Mouse (Mus musculus): ENCODE measurements around the gene Rusc2. TPM values are rescaled to one million over a fixed set of nuclear protein-coding genes. Genes with fewer than 3 reads are reported as not detected.

Rusc2 gene
- polyA plus RNA-seq, 1 experiment from 2014 or later, result 1.4 TPM

GRCm38 (mm10) chr4:43424072-43424471 is 42.3 kb downstream of the Rusc2 start:
- Histone ChIP-seq H3K4me1 (replicated peaks; ENCODE audit: control insufficient read depth, insufficient read depth, low read length) (peaks cover 6% of the 10 kb centered on the region), H3K9me3 (ENCODE audit: control insufficient read depth, low read length) (no peaks in the 10 kb centered on the region), H3K4me3 (ENCODE audit: low read depth, low read length) (no peak overlapping the region), H3K27ac (ENCODE audit: low read depth, low read length) (no peak overlapping the region), H3K9ac (ENCODE audit: low read depth, low read length) (no peak overlapping the region), H3K36me3 (ENCODE audit: control insufficient read depth, insufficient read depth, low read length) (0 out of 2 replicates have a peak, but pooled peaks cover 6% of the 10 kb centered on the region), H3K27me3 (replicated peaks; ENCODE audit: control insufficient read depth, insufficient read depth, low read length) (peaks cover 56% of the 10 kb centered on the region), H3K4me2 (no peak overlapping the region)
- DNase-seq (ENCODE audit: low spot score) (no peak), ATAC-seq (replicated peaks; ENCODE audit: low FRiP score) (no peak)
- 62% methylated on average over 9 of the region's 9 CpGs for WGBS

GRCm38 (mm10) chr4:43425197-43425596 is 43.4 kb downstream of the Rusc2 start:
- H3K27me3 ChIP-seq (replicated peaks; ENCODE audit: control insufficient read depth, insufficient read depth, low read length), result peaks cover 64% of the 10 kb centered on the region

GRCm38 (mm10) chr4:43425648-43426380 is 44.0 kb downstream of the Rusc2 start:
- peak overlapping the region; percentile 33 for H3K4me3 ChIP-seq (ENCODE audit: low read depth, low read length)
- peak overlapping the region; percentile 61 for H3K4me2 ChIP-seq
- H3K27ac ChIP-seq (ENCODE audit: low read depth, low read length), result no peak overlapping the region
- H3K36me3 ChIP-seq (ENCODE audit: control insufficient read depth, insufficient read depth, low read length), result 0 out of 2 replicates have a peak, but pooled peaks cover 6% of the 10 kb centered on the region
- peaks cover 64% of the 10 kb centered on the region for H3K27me3 ChIP-seq (replicated peaks; ENCODE audit: control insufficient read depth, insufficient read depth, low read length)
- 19% methylated on average over 31 of the region's 31 CpGs for WGBS
- peak overlapping the region; percentile 39; the same call in 1 of the 2 replicates for H3K9ac ChIP-seq (ENCODE audit: low read depth, low read length)
- DNase-seq (ENCODE audit: low spot score), result no peak
- H3K9me3 ChIP-seq (ENCODE audit: control insufficient read depth, low read length), result no peaks in the 10 kb centered on the region
- H3K4me1 ChIP-seq (replicated peaks; ENCODE audit: control insufficient read depth, insufficient read depth, low read length), result peaks cover 6% of the 10 kb centered on the region
- no peak for ATAC-seq (replicated peaks; ENCODE audit: low FRiP score)

More at GRCm38 (mm10) chr4:43425197-43425596, 43.4 kb downstream of the Rusc2 start:
- Histone ChIP-seq H3K27ac (ENCODE audit: low read depth, low read length) (no peak overlapping the region), H3K4me1 (replicated peaks; ENCODE audit: control insufficient read depth, insufficient read depth, low read length) (peaks cover 6% of the 10 kb centered on the region), H3K9me3 (ENCODE audit: control insufficient read depth, low read length) (no peaks in the 10 kb centered on the region), H3K4me2 (peak overlapping the region; percentile 61), H3K9ac (ENCODE audit: low read depth, low read length) (peak overlapping the region; percentile 39; the same call in 1 of the 2 replicates), H3K4me3 (ENCODE audit: low read depth, low read length) (peak overlapping the region; percentile 33), H3K36me3 (ENCODE audit: control insufficient read depth, insufficient read depth, low read length) (0 out of 2 replicates have a peak, but pooled peaks cover 6% of the 10 kb centered on the region)
- DNase-seq (ENCODE audit: low spot score) (no peak), ATAC-seq (replicated peaks; ENCODE audit: low FRiP score) (no peak)
- 21% methylated on average over 14 of the region's 14 CpGs for WGBS

- Histone ChIP-seq H3K27ac (ENCODE audit: low read depth, low read length) (no peak overlapping the region), H3K9me3 (ENCODE audit: control insufficient read depth, low read length) (no peaks in the 10 kb centered on the region), H3K4me2 (no peak overlapping the region), H3K9ac (ENCODE audit: low read depth, low read length) (no peak overlapping the region), H3K4me1 (replicated peaks; ENCODE audit: control insufficient read depth, insufficient read depth, low read length) (peaks cover 6% of the 10 kb centered on the region), H3K36me3 (ENCODE audit: control insufficient read depth, insufficient read depth, low read length) (0 out of 2 replicates have a peak, but pooled peaks cover 6% of the 10 kb centered on the region), H3K4me3 (ENCODE audit: low read depth, low read length) (no peak overlapping the region), H3K27me3 (replicated peaks; ENCODE audit: control insufficient read depth, insufficient read depth, low read length) (peaks cover 64% of the 10 kb centered on the region)
- no peak for DNase-seq (ENCODE audit: low spot score)
- WGBS, result 49% methylated on average over 10 of the region's 10 CpGs
- no peak for ATAC-seq (replicated peaks; ENCODE audit: low FRiP score)
Measured at GRCm38 (mm10) chr4:43426487-43426886, 44.7 kb downstream of the Rusc2 start.

- Histone ChIP-seq H3K36me3 (ENCODE audit: control insufficient read depth, insufficient read depth, low read length) (0 out of 2 replicates have a peak, but pooled peaks cover 2% of the 10 kb centered on the region), H3K4me2 (no peak overlapping the region), H3K27ac (ENCODE audit: low read depth, low read length) (no peak overlapping the region), H3K9me3 (ENCODE audit: control insufficient read depth, low read length) (no peaks in the 10 kb centered on the region), H3K27me3 (replicated peaks; ENCODE audit: control insufficient read depth, insufficient read depth, low read length) (peaks cover 64% of the 10 kb centered on the region), H3K9ac (ENCODE audit: low read depth, low read length) (no peak overlapping the region), H3K4me1 (replicated peaks; ENCODE audit: control insufficient read depth, insufficient read depth, low read length) (peaks cover 6% of the 10 kb centered on the region), H3K4me3 (ENCODE audit: low read depth, low read length) (no peak overlapping the region)
- DNase-seq (ENCODE audit: low spot score) (no peak), ATAC-seq (replicated peaks; ENCODE audit: low FRiP score) (no peak)
- 19% methylated on average over 23 of the region's 23 CpGs for WGBS
Measured at GRCm38 (mm10) chr4:43427501-43428179, 45.9 kb downstream of the Rusc2 start.

- Histone ChIP-seq H3K9ac (ENCODE audit: low read depth, low read length) (no peak overlapping the region), H3K4me1 (replicated peaks; ENCODE audit: control insufficient read depth, insufficient read depth, low read length) (peaks cover 6% of the 10 kb centered on the region), H3K4me3 (ENCODE audit: low read depth, low read length) (no peak overlapping the region), H3K9me3 (ENCODE audit: control insufficient read depth, low read length) (no peaks in the 10 kb centered on the region), H3K4me2 (no peak overlapping the region), H3K27ac (ENCODE audit: low read depth, low read length) (no peak overlapping the region), H3K36me3 (ENCODE audit: control insufficient read depth, insufficient read depth, low read length) (no peaks in the 10 kb centered on the region), H3K27me3 (replicated peaks; ENCODE audit: control insufficient read depth, insufficient read depth, low read length) (peaks cover 63% of the 10 kb centered on the region)
- 35% methylated on average over 16 of the region's 16 CpGs for WGBS
- ATAC-seq (replicated peaks; ENCODE audit: low FRiP score) (no peak), DNase-seq (ENCODE audit: low spot score) (no peak)
Measured at GRCm38 (mm10) chr4:43428180-43428861, 46.5 kb downstream of the Rusc2 start.

GRCm38 (mm10) chr4:43428946-43429345 is 47.2 kb downstream of the Rusc2 start, which contains the start of gene Fam166b:
TSS of gene Fam166b (minus strand) at chr4:43429134.
- Histone ChIP-seq H3K4me1 (replicated peaks; ENCODE audit: control insufficient read depth, insufficient read depth, low read length) (peaks cover 6% of the 10 kb centered on the region), H3K27me3 (replicated peaks; ENCODE audit: control insufficient read depth, insufficient read depth, low read length) (peaks cover 58% of the 10 kb centered on the region), H3K27ac (ENCODE audit: low read depth, low read length) (no peak within 1 kb of the TSS), H3K9ac (ENCODE audit: low read depth, low read length) (no peak within 1 kb of the TSS), H3K4me3 (ENCODE audit: low read depth, low read length) (no peak within 1 kb of the TSS), H3K4me2 (no peak within 1 kb of the TSS; the same call in 1 of the 2 replicates), H3K9me3 (ENCODE audit: control insufficient read depth, low read length) (no peaks in the 10 kb centered on the region), H3K36me3 (ENCODE audit: control insufficient read depth, insufficient read depth, low read length) (no peaks in the 10 kb centered on the region)
- ATAC-seq (replicated peaks; ENCODE audit: low FRiP score), result no peak
- WGBS, result 8% methylated on average over 10 of the region's 10 CpGs
- DNase-seq (ENCODE audit: low spot score), result no peak

GRCm38 (mm10) chr4:43431690-43432089 is 49.9 kb downstream of the Rusc2 start:
- Histone ChIP-seq H3K27ac (ENCODE audit: low read depth, low read length) (no peak overlapping the region), H3K9me3 (ENCODE audit: control insufficient read depth, low read length) (no peaks in the 10 kb centered on the region), H3K4me3 (ENCODE audit: low read depth, low read length) (no peak overlapping the region), H3K27me3 (replicated peaks; ENCODE audit: control insufficient read depth, insufficient read depth, low read length) (peaks cover 32% of the 10 kb centered on the region), H3K36me3 (ENCODE audit: control insufficient read depth, insufficient read depth, low read length) (no peaks in the 10 kb centered on the region), H3K4me1 (replicated peaks; ENCODE audit: control insufficient read depth, insufficient read depth, low read length) (no peaks in the 10 kb centered on the region; the same call in 1 of the 2 replicates), H3K4me2 (no peak overlapping the region), H3K9ac (ENCODE audit: low read depth, low read length) (no peak overlapping the region)
- DNase-seq (ENCODE audit: low spot score), result peak; percentile 65
- WGBS, result 6% methylated on average over 4 of the region's 4 CpGs
- no peak for ATAC-seq (replicated peaks; ENCODE audit: low FRiP score)
